Mouse (Mus musculus): ENCODE measurements around the gene Nbea.

Nbea gene

GRCm38 (mm10) chr3:55752558-55752957 lies 430.9 kb downstream of the Nbea start:
- DNase-seq (ENCODE audit: low read depth, low spot score), result no peak

- DNase-seq (ENCODE audit: low read depth, low spot score), result no peak
Observed at GRCm38 (mm10) chr3:55751363-55751762, 432.1 kb downstream of the Nbea start.

- DNase-seq (ENCODE audit: low read depth, low spot score), result no peak
Observed at GRCm38 (mm10) chr3:55750445-55751065, 432.9 kb downstream of the Nbea start.

GRCm38 (mm10) chr3:55743885-55744284 lies 439.6 kb downstream of the Nbea start:
- peak; percentile 62 for DNase-seq (ENCODE audit: low read depth, low spot score)

- no peak for DNase-seq (ENCODE audit: low read depth, low spot score)
Observed at GRCm38 (mm10) chr3:55742654-55743053, 440.8 kb downstream of the Nbea start.

GRCm38 (mm10) chr3:55742218-55742617 lies 441.3 kb downstream of the Nbea start:
- no peak for DNase-seq (ENCODE audit: low read depth, low spot score)

- no peak for DNase-seq (ENCODE audit: low read depth, low spot score)
Observed at GRCm38 (mm10) chr3:55741428-55741827, 442.1 kb downstream of the Nbea start.

- DNase-seq (ENCODE audit: low read depth, low spot score), result no peak
Observed at GRCm38 (mm10) chr3:55733665-55734064, 449.8 kb downstream of the Nbea start.

- DNase-seq (ENCODE audit: low read depth, low spot score), result no peak
Observed at GRCm38 (mm10) chr3:55730549-55730948, 453.0 kb downstream of the Nbea start.

- no peak for DNase-seq (ENCODE audit: low read depth, low spot score)
Observed at GRCm38 (mm10) chr3:55730142-55730541, 453.4 kb downstream of the Nbea start.

- no peak for DNase-seq (ENCODE audit: low read depth, low spot score)
Observed at GRCm38 (mm10) chr3:55714260-55714659, 469.2 kb downstream of the Nbea start.

GRCm38 (mm10) chr3:55713856-55714255 lies 469.6 kb downstream of the Nbea start:
- DNase-seq (ENCODE audit: low read depth, low spot score), result no peak

GRCm38 (mm10) chr3:55710300-55710699 lies 473.2 kb downstream of the Nbea start:
- DNase-seq (ENCODE audit: low read depth, low spot score), result no peak

GRCm38 (mm10) chr3:55701632-55702031 lies 481.9 kb downstream of the Nbea start:
- peak; percentile 21 for DNase-seq (ENCODE audit: low read depth, low spot score)

GRCm38 (mm10) chr3:55697174-55697573 lies 486.3 kb downstream of the Nbea start:
- DNase-seq (ENCODE audit: low read depth, low spot score), result no peak

GRCm38 (mm10) chr3:55693073-55693472 lies 490.4 kb downstream of the Nbea start:
- no peak for DNase-seq (ENCODE audit: low read depth, low spot score)

GRCm38 (mm10) chr3:55688098-55688497 lies 495.4 kb downstream of the Nbea start:
- DNase-seq (ENCODE audit: low read depth, low spot score), result no peak

- DNase-seq (ENCODE audit: low read depth, low spot score), result no peak
Observed at GRCm38 (mm10) chr3:55686993-55687392, 496.5 kb downstream of the Nbea start.

- no peak for DNase-seq (ENCODE audit: low read depth, low spot score)
Observed at GRCm38 (mm10) chr3:55685627-55686026, 497.9 kb downstream of the Nbea start.

- no peak for DNase-seq (ENCODE audit: low read depth, low spot score)
Observed at GRCm38 (mm10) chr3:55684892-55685291, 498.6 kb downstream of the Nbea start.

- no peak for DNase-seq (ENCODE audit: low read depth, low spot score)
Observed at GRCm38 (mm10) chr3:55677691-55678090, 505.8 kb downstream of the Nbea start.

GRCm38 (mm10) chr3:55674185-55674584 lies 509.3 kb downstream of the Nbea start:
- DNase-seq (ENCODE audit: low read depth, low spot score), result no peak

- no peak for DNase-seq (ENCODE audit: low read depth, low spot score)
Observed at GRCm38 (mm10) chr3:55667048-55667447, 516.5 kb downstream of the Nbea start.

- no peak for DNase-seq (ENCODE audit: low read depth, low spot score)
Observed at GRCm38 (mm10) chr3:55665928-55666327, 517.6 kb downstream of the Nbea start.
